Mouse (Mus musculus): ENCODE measurements around the gene Ahcyl2.

GRCm38 (mm10) chr6:29930665-29931064, 162.9 kb downstream of the Ahcyl2 start:
- TF ChIP-seq CTCF (IDR thresholded peaks at IDR 0.05; ENCODE audit: low read depth): no peak
- no peak for TF ChIP-seq EP300 (optimal IDR thresholded peaks at IDR 0.05)

Data from stomach, postnatal 0 days (tissue).